Mouse (Mus musculus) kidney, postnatal 14 days (tissue): ENCODE measurements around the gene Lsm6.

Experiments used
- DNase-seq: peaks from one replicate; pipeline ENCODE4 v3.0.0; 2022; ENCODE audit warnings: mixed read lengths

Lsm6 gene

DNA sequence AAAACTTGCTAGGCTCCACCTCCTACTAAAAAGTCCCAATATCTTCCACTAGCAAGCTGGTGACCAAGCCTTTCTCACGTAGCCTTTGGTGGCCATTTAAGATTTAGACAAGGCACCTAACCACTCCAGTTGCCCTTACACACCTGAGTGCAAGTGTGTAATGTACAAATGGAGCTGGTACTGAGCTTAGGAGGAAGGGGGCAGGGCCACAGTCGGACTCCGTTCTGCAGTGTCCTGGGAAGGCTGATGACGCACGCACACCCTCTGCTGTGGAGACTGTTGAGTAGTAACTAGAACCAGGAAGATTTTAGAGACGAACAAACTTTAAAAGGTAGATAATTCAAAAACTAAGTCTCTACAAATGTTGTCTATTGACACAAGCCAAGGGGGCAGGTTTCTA lies 19.7 kb downstream of the Lsm6 start:
- no peak for DNase-seq

DNA sequence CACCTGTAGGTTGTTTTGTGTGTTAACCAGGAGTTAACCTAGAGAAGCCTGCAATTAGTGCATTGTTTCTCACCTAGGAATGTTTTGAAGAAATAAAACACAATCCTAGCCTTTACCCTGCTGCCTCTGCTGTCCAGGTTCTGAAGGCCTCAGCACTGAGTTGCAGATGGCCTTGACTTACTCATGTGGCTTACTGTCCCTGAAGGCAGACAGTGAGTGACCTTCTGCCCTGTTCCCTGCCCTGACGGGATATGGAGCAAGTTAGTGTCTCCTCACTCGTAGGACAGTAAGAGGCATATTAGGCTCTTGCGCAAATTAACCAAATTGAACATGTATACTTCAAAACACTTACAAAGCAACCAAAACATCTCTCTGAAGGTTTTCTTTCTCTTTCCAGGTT lies 22.3 kb downstream of the Lsm6 start:
- DNase-seq, result no peak

DNA sequence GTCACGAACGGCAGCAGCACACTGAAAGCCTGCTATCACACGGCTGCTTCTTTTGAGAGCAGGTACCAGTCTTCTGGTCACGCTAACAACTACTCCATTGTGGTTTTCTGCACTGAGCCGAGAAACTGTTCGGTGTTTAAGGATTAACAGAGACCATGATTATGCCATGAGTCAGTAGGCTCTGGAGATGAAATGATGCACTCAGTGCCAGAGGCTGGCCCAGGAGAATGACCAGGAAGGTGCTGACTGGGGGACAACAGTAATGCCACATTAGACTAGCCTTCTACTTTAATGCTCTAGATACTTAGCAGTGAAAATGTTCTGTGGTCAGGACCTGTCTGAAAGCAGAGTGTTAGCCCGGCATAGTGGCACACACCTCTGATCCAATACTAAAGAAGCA lies 23.0 kb downstream of the Lsm6 start:
- DNase-seq, result no peak

DNA sequence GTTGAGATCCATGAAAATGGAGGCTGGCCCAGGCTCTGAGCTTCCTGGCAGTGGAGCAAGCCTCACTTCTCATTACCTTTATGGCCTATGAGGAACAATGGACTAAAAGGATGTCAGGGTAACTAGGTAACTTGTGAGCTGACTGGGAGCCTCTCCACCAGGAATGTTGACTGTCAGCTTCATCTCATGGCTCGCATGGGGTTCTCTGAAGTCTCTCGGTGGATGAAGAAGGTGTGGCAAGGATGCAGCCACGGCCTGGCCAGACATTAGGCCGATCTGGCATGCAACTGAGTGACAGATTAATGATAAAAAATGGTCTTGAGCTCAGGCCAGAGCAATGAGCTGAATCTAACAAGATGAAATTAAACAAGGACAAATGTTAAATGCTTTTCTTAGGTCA lies 27.7 kb downstream of the Lsm6 start:
- DNase-seq, result no peak

DNA sequence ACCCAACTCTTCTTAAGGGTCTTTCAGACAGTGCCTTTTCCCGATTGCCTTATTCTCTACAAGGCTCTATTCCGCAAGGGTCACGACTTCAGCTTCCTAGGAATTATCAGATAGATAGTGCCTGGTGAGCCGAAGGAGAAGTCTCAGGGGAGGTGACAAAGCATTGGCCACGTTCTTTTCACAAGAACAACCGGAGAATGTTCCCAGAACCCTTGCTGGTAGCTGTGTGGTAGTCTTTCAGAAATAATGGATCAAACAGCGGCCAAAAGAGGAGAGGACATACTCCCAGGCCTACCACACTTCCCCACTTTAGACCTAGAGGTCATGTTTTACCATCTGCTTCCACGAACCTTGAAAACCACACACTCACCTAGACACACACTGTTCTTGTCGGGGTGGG lies 44.1 kb downstream of the Lsm6 start:
- DNase-seq, result no peak

DNA sequence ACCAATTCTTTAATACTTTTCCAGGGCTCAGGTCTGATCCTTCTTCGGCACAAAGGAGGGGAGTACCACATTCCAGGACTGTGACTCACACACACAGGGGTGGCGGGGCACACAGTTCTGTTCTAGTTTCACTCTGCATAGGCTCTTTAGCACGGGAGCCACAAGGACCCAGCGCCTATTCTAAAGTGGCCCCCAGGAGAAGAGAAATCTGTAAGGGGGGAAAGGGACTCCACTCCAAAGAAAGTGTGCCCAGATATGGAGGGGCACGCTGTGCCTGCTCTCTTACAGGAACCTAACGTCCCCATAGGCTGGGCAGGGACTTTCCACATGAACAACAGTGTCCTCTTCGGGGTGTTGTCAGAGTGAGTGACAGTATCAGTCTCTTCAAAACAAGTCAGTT lies 49.7 kb downstream of the Lsm6 start:
- DNase-seq, result no peak

DNA sequence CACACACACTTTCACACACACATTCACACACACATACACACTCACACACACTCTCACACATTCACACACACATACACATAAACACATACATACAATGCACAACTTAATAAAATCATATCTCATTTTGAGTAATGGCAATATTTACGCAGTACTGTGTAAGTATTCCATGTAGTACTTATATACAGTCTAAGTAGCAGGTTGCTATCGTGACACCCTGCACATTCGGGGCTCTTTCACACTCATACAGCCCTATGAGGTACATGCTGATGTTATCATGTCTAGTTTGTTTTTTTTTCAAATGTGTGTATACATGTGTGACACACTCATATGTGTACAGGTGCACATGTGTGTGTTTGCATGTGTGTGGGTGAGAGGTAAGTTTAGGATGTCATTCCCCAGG lies 50.4 kb downstream of the Lsm6 start:
- no peak for DNase-seq

DNA sequence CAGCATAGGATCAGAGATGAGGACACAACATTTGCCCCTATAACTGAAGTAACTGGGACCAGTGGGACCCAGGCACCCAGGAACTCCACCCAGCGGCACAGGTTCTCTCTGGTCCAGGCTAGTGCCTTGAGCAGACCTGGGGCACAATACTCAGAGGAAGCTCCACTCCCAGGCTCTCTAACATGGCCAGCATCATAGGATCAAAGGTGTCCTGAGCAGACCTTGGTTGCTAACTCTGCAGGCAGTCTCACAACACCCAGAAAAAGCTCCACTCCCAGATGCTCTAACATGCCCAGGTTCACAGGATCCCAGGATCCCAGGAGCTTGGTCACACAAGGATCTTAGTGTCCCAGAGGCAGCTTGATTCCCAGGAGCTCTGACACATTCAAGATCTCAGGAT lies 55.4 kb downstream of the Lsm6 start:
- DNase-seq, result no peak

DNA sequence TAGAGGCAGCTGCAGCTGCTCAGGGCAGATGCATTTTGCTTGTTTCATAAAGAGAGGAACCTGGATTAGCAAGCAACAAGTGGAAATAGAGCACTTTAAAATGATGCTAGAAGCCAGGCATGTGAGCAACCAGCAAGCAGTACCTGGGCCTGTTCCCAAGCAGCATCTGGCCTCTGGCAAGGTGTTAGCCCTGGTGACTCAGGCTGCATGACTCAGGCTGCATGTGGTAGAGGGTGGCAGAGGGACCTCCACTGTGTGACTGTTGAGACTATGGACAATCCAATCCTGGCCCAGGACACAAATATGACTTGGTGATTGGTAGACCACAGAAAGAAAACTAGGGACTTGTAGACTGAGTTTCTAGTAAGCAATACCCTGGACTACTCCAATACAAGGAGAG lies 56.0 kb downstream of the Lsm6 start:
- DNase-seq, result no peak

DNA sequence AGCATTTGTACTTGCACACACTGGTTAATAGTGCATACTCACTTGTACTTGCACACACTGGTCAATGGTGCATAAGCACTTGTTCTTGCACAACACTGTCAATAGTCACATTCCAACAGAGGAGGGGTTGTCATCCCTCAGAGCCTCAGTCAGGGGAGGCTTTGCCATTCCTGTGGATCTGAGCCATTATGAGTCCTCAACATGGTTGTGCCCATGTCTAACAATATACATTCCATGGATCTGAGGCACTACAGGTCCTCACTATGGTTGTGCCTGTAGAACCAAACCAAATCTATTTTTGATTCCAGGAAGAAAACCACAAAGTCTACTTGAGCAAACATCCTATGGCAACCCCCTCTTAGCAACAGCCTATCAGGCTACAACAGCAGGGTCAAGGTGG lies 61.8 kb downstream of the Lsm6 start:
- no peak for DNase-seq

DNA sequence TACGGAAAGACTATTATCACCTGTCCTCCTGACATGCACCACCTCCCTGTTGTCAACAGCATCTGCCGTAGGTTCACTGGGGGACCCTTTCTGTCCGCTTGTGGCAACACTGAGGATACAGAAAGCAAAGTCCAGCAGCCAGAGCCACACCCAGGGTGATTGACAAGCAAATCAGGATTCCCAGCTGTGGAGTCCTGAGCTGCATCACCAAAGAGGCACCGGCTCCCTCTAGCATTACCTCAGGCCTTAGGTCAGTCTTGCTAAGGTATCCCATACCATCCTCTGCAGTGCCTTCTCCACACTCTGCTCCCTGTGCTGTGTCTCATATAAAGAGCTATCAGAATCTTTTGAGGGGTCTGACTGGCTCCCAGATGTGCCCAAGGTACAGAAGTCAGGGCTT lies 66.0 kb downstream of the Lsm6 start:
- DNase-seq, result no peak
